16 mouse cellular contexts compared by ENCODE assay signal in genomic region chr4:102496269-102497177, GRCm38 (mm10).
A peak's percentile ranks its signal among the peaks of the same experiment; 100 is the strongest.
DNase-seq lines count a peak whose midpoint lies in the region; ATAC-seq and TF ChIP-seq lines count a peak whose summit lies in the region.
"Had no signal": no experiment of that assay in that cellular context is flagged by ENCODE, and none has a peak within 500 bp of the region (broad histone marks: within the 10 kb centered on the region; RNA-seq: fewer than 3 reads in every experiment).

No protein-coding gene starts in this region.

- no peak for TF ChIP-seq CTCF in gastrocnemius, adult 2 months (IDR thresholded peaks at IDR 0.05)

- H3K4me2 ChIP-seq in embryonic facial prominence, embryonic 15.5 days (replicated peaks), result no peak overlapping the region
- H3K4me2 ChIP-seq: embryonic facial prominence, embryonic 12.5 days; hindbrain, embryonic 13.5 days; neural tube, embryonic 15.5 days had no signal

- H3K9ac ChIP-seq in embryonic facial prominence, embryonic 15.5 days, result no peak overlapping the region
- H3K9ac ChIP-seq: embryonic facial prominence, embryonic 12.5 days; hindbrain, embryonic 13.5 days; liver, postnatal 0 days; neural tube, embryonic 15.5 days had no signal

- WGBS in embryonic facial prominence, embryonic 15.5 days, result 71% methylated on average over 20 of the region's 20 CpGs

- no peak overlapping the region; the same call in 1 of the 2 replicates for H3K4me3 ChIP-seq in gastrocnemius, adult 2 months
- no peak overlapping the region for H3K4me3 ChIP-seq in embryonic facial prominence, embryonic 15.5 days (replicated peaks)
- H3K4me3 ChIP-seq: embryonic facial prominence, embryonic 12.5 days; hindbrain, embryonic 13.5 days; left cerebral cortex, adult 2 months; neural tube, embryonic 15.5 days had no signal

- intact Hi-C loops in gastrocnemius, adult 2 months (cut with DNase I), result no loop called here

- H3K36me3 ChIP-seq in embryonic facial prominence, embryonic 15.5 days, result no peaks in the 10 kb centered on the region
- H3K36me3 ChIP-seq: embryonic facial prominence, embryonic 12.5 days; hindbrain, embryonic 13.5 days; neural tube, embryonic 15.5 days had no signal

- ATAC-seq in embryonic facial prominence, embryonic 15.5 days (ENCODE audit: insufficient number of reproducible peaks, low FRiP score, low TSS enrichment, low read depth), result no peak
- no peak for ATAC-seq in erythroblast, adult 5-6 weeks (replicated peaks; ENCODE audit: low FRiP score, poor library complexity, severe bottlenecking)
- ATAC-seq: intestine, embryonic 16.5 days; liver, postnatal 0 days had no signal

- H3K27me3 ChIP-seq in embryonic facial prominence, embryonic 15.5 days, result no peaks in the 10 kb centered on the region
- H3K27me3 ChIP-seq: embryonic facial prominence, embryonic 12.5 days; hindbrain, embryonic 13.5 days; neural tube, embryonic 15.5 days had no signal

- no peaks in the 10 kb centered on the region for H3K9me3 ChIP-seq in embryonic facial prominence, embryonic 15.5 days (replicated peaks)
- H3K9me3 ChIP-seq: embryonic facial prominence, embryonic 12.5 days; hindbrain, embryonic 13.5 days; neural tube, embryonic 15.5 days had no signal

- DNase-seq in gastrocnemius, adult 2 months, result peak; percentile 31
- DNase-seq in gastrocnemius, postnatal 10 days, result no peak
- DNase-seq in layer of hippocampus, adult 11-12 months (ENCODE audit: low spot score), result peak; percentile 43
- no peak for DNase-seq in layer of hippocampus, adult 9-10 months (ENCODE audit: low spot score)
- peak; percentile 54 to 57 for DNase-seq in layer of hippocampus, postnatal 10 days (ENCODE audit: low spot score in 2 of 2)
- DNase-seq: adrenal gland, postnatal 10 days; cerebellum, postnatal 36 days; liver, postnatal 0 days had no signal

- H3K27ac ChIP-seq in gastrocnemius, adult 2 months, result peak overlapping the region; percentile 70
- peak overlapping the region; percentile 44; the same call in 1 of the 2 replicates for H3K27ac ChIP-seq in embryonic facial prominence, embryonic 15.5 days (replicated peaks)
- H3K27ac ChIP-seq: embryonic facial prominence, embryonic 12.5 days; hindbrain, embryonic 13.5 days; kidney, postnatal 0 days; left cerebral cortex, adult 2 months had no signal

- H3K4me1 ChIP-seq in embryonic facial prominence, embryonic 15.5 days, result peaks cover 26% of the 10 kb centered on the region

Comparison
In these comparisons a context has a peak if more than half of its experiments do, and no peak if none do; other contexts are left out.
1. DNase-seq: peak in gastrocnemius, adult 2 months (single experiment), layer of hippocampus, adult 11-12 months (single experiment) and layer of hippocampus, postnatal 10 days (2 of 2); none in gastrocnemius, postnatal 10 days (single experiment) and layer of hippocampus, adult 9-10 months (single experiment).